Mouse (Mus musculus): ENCODE measurements around the gene Myoz1. TPM values are rescaled to one million over a fixed set of nuclear protein-coding genes. Genes with fewer than 3 reads are reported as not detected.
A peak's percentile ranks its signal among the peaks of the same experiment; 100 is the strongest.

The Myoz1 gene
- total RNA-seq, 2 experiments from 2014 or later, result 1.1 to 2.1 TPM

DNA sequence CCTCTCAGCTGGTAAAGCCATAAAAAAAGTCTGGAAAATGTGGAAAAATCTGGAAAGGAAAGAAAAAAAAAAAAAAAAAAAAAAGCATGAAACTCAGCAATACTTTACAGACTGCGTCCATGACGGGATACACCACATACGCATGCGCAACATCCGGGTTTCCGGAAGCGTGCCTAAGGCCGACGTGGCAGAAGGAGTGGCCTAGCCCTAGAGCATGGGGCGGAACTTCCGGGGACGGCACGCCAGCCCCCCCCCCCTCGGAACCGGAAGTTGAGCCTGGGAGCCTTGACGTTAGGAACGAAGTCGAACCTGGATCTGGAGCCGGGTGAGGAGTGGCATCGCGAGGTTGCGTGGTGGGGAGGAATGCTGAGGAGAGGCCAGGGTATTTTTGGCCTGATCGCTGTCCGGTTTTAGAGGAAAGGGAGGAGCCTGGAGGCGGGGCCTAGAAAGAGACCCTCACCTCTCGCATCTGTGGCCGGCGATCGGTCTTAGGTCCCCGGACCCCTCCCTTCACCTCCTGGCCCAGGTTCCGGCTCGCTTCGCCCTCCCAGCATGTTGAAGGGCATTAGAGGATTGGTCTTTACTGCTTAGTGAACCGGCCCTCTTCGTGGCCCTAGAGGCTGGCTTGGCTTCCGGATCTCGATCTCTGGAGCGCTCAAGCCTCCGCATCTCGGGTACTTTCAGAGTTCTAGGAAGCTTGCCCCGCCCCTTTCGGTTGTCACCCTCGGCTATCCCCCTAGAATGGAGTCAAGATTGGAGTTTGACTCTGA, 17.9 kb upstream of the Myoz1 start, which contains the start of gene Sec24c:
Sec24c (plus strand) TSS at position 245 of the 770 bp plus-strand sequence.
- intact Hi-C loops (cut with DNase I), result no loop called here
- DNase-seq, result peak; percentile 99 to 100

DNA sequence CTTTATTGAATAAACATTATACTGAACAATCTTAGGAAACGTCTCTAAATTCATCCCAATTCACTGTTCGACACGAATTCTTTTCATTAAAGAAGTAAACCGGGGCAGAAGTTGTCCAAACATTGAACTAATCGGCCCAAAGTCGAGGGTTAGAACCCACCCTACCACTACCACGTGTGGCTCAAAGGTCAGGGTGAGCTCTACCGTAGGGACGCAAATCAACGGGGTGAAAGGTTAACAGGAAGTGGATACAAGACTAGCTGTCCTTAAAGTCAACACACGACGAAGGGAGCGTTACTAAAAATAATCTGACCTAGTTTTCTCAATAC, 17.4 kb upstream of the Myoz1 start:
- intact Hi-C loops (cut with DNase I), result no loop called here
- no peak for DNase-seq

GRCm38 (mm10) chr14:20672990-20673389, 16.6 kb upstream of the Myoz1 start:
- peak in 1 of 2 experiments; percentile 65 for DNase-seq
- intact Hi-C loops (cut with DNase I), result no loop called here

- intact Hi-C loops (cut with DNase I), result loop anchor here (10.0 kb wide), 1 partner anchor 273 kb away; the partner anchor contains the start of gene Mrps16
- peak; percentile 81 to 86 for DNase-seq
Measured at GRCm38 (mm10) chr14:20668154-20668810, 11.9 kb upstream of the Myoz1 start, which contains the start of gene Synpo2l. Gene Synpo2l, minus strand, starts transcription at chr14:20668354.

- DNase-seq, result no peak
- intact Hi-C loops (cut with DNase I), result loop anchor here (10.0 kb wide), 1 partner anchor 273 kb away; the partner anchor contains the start of gene Mrps16
Measured at GRCm38 (mm10) chr14:20667469-20667868, 11.1 kb upstream of the Myoz1 start.

DNA sequence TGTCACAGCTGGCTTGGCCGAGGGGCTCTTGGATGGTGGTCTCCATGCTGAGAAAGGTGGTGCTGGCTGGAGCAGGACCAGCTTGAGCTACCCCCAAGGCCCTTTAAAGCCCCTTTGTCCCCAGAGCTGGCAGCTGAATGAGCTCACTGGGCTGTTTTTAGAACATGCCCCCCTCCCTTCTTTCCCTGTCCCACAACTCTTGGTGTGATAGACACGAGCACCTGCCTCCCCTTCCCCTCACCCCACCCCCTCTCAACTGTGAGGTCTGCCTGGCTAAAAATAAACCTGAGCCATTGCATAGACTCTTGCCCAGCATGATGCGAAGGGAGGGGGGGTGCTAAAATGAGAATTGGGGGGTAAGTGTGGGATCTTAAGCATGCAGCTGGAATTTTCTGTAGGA, 8.1 kb upstream of the Myoz1 start:
- intact Hi-C loops (cut with DNase I), result loop anchor here (5.0 to 10.0 kb wide), 2 partner anchors 187 to 270 kb away; partner anchors contain the start of gene Mrps16
- DNase-seq, result peak; percentile 56 to 70

DNA sequence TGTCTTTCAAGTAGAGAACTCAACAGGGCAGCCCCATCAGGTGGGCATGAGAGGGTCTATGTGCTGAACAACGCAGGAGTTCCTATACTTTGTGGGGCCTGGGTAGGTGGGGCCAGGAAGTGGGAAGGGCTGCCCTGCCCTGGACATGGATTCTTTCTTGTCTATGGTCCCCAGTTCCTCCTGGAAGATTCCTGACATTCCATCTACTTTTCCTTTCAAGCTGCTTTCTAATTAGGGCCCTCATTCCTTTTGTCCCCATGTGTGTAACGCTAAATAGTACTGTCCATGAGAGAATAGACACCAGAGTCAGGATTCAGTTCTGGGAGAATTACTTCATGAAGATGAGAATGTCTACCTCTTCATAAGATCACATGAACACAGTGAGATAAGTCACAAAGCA, 7.3 kb upstream of the Myoz1 start:
- intact Hi-C loops (cut with DNase I), result loop anchor here (5.0 to 10.0 kb wide), 2 partner anchors 186 to 269 kb away; partner anchors contain the start of gene Mrps16
- no peak for DNase-seq

- intact Hi-C loops (cut with DNase I), result loop anchor here (5.0 to 10.0 kb wide), 2 partner anchors 185 to 268 kb away; partner anchors contain the start of gene Mrps16
- DNase-seq, result no peak
Measured at GRCm38 (mm10) chr14:20662740-20663139, 6.4 kb upstream of the Myoz1 start.

DNA sequence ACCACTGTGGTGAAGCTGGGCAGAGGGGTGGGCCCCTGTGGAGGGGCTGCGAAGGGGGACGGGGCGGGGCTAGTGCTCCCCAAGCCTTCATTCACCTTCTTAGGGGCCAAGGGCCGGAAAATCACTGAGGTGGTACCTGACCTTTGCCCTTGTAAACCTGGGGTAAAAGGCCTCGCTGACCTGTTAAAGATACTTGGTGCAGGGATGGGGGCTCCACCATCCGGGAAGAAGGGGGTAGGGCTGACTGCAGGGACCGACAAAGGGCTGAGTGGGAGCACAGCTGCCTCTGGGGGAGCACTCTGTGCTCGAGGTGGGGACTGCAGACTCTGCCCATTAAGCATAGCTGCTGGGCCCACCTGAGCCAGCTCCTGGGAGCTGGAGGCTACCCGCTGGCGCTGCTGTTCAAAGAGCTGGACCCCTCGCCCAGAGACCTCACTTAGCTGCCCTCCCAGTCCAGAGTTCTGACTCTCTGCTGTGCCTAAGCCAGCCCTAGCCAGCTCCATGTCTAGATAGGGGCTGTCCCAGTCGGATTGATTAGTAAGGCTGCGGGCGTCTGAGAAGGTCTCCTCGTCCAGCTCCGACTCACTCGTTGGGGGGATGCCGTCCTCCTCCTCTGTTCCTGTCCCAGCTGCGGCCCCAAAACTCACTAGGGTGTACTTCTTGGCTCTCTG, 5.5 kb upstream of the Myoz1 start:
- DNase-seq, result peak in 1 of 2 experiments; percentile 56
- intact Hi-C loops (cut with DNase I), result loop anchor here (5.0 to 10.0 kb wide), 2 partner anchors 184 to 267 kb away; partner anchors contain the start of gene Mrps16

GRCm38 (mm10) chr14:20660827-20661660, 4.7 kb upstream of the Myoz1 start:
- intact Hi-C loops (cut with DNase I), result loop anchor here (5.0 to 10.0 kb wide), 2 partner anchors 184 to 266 kb away; partner anchors contain the start of gene Mrps16
- DNase-seq, result peak; percentile 97

GRCm38 (mm10) chr14:20659687-20660086, 3.3 kb upstream of the Myoz1 start:
- intact Hi-C loops (cut with DNase I), result loop anchor here (2.0 to 10.0 kb wide), 3 partner anchors 17 to 265 kb away; partner anchors contain the start of gene Mrps16
- DNase-seq, result no peak

DNA sequence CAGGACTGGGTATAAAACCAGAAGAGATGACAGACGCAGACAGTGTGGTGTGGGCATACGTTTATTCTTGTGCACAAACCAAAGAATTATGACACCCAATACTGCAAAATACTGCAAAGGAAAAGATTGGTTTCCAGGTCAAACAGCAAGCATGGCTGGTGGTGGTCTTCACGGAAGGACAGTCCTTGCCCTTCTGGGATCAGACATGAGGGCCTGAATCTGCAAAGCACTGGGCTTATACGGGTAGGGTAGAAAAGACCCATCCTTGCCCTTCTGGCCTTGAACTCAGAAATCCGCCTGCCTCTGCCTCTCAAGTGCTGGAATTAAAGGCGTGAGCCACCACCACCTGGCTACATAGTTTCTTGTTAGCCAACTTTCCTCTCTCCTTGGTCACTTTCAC, 2.6 kb upstream of the Myoz1 start:
- intact Hi-C loops (cut with DNase I), result loop anchor here (1.0 to 2.0 kb wide), 2 partner anchors 16 to 83 kb away; no protein-coding TSS in a partner anchor

DNA sequence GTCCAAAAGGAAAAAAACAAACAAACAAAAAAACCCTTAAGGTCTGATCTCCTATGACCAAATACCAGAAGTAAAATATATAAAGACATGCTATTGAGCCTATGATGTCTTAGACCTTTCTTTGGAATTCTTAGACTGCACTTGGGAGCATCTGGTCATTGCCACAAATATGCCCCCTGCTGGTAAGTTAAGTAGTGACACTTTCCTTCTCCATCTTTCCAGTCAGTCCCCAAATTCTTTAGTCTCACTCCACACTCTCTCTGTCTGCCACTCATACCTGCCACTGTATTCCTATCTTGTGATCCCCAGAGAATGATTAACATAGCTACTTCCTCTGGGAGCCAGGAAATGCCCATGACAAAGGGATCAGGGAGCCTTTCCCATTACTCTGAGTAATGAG, 2.0 kb upstream of the Myoz1 start:
- DNase-seq, result peak; percentile 67 to 79
- intact Hi-C loops (cut with DNase I), result loop anchor here (1.0 to 2.0 kb wide), 2 partner anchors 16 to 82 kb away; no protein-coding TSS in a partner anchor

More for the DNA sequence above, 2.6 kb upstream of the Myoz1 start:
- DNase-seq, result no peak

DNA sequence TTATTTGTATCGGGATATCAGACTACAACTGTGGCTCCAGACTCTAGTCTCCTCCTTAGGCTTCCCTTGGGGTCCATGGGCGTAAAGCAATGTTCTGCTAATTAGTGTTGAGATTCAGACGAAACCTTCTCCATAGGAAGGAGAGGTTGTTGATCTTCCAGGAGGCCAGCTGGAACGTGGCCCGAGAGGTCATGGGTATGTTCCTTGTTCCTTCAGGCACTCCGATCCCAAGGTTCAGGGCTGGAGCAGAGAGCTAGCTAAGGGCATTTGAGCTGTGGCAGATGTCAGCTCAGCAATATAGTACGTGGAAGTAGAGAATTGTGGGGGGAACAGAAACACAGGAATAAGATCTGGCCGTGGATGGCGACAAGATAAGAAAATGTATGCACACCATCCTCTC, 609 bp downstream of the Myoz1 start:
- no peak for DNase-seq
- intact Hi-C loops (cut with DNase I), result no loop called here

GRCm38 (mm10) chr14:20654690-20655421, 1.5 kb downstream of the Myoz1 start:
- peak in 1 of 2 experiments; percentile 43 for DNase-seq
- intact Hi-C loops (cut with DNase I), result no loop called here

DNA sequence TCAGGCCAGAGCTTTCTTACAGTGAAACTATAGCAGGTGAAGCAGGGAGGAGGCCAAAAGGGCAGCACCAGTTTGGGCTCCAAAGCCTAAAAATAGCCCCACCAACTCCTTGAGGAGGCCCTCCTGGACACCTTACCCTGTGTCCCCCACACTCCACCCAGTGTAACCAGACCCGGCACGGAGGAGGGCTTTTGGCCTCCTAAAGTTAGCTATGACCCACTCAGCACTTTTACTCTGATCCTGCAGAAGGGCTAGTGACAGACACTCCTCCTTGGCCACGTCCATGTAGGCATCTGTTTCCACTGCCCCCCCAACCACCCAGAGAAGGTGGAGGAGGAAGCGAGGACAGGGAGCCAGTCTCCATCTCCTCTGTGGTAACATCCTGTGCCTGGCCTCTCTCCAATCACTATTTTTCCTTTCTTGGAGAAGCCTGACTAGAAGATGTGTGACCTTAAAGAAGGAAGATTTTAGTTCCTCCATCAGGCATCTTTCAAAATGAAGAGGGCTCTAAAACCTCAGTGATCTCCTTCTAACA, 4.6 kb downstream of the Myoz1 start:
- intact Hi-C loops (cut with DNase I), result no loop called here
- DNase-seq, result no peak

DNA sequence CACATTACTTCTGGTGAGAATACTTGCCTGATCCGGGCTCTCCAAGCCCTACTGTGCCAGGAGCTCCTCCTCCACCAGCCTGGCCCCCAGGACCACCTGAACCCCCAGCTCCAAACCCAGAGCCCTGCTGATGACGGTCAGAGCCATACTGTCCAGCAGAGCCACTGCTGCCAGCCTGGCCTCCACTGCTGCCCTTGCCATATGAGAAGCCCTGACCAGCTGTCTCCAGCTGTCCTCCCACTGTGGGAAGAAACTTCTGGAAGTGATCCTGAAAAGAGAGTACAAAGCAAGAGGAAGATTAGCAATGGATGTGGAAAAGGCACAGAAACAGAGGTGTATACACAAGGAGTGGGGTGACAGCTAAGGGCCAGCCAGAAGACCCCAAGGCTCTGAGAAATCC, 5.3 kb downstream of the Myoz1 start:
- intact Hi-C loops (cut with DNase I), result no loop called here
- DNase-seq, result peak; percentile 49 to 56

DNA sequence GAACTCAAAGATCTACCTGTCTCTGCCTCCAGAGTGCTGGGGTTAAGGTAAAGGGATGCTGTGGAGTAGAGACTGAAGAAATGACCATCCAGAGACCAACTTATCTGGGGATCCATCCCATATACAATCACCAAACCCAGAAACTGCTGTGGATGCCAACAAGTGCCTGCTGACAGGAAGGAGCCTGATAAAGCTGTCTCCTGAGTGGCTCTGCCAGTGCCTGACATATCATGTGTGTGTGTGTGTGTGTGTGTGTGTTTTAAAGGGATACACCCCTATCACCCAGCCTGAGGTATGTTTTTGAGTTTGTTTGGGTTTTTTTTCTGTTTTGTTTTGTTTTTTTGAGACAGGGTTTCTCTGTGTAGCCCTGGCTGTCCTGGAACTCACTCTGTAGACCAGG, 10.0 kb downstream of the Myoz1 start:
- DNase-seq, result no peak
- intact Hi-C loops (cut with DNase I), result no loop called here

DNA sequence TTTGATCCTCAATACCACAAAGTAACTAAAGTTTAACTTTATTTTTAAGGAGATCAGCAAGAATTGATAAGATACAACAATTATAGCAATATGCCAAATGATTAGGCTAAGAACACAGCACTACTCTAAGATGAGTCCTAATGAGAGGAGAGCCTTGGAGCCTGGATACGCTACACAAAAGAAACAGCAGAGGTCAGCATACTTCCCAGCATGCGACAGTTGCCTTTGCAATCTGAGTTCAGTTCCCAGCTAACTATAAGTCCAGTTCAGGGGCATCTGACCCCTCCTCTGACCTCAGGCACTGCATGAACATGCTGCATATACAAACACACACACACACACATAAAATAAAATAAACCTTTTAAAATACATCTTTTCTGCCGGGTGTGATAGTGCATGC, 10.8 kb downstream of the Myoz1 start:
- intact Hi-C loops (cut with DNase I), result no loop called here
- peak in 1 of 2 experiments; percentile 16 for DNase-seq

All from heart, postnatal 10 days (tissue).